Mouse (Mus musculus) lung, adult 2 months (tissue): ENCODE measurements at regions not wholly inside any gene's neighbourhood (a gene's known extent, or its start where the extent isn't known, plus 50 kb on each side); places are given as distances from the start of the nearest gene placed in this dataset.

Experiments used
- DNase-seq: peaks from one replicate; pipeline ENCODE4 v3.0.0; 2022
- H3K4me1 ChIP-seq: fragments of 200-500 bp; 2 replicates; pipeline ENCODE4 v1.6.1; 2011; ENCODE audit warnings: low read length; ENCODE audit not compliant: control insufficient read depth, insufficient read depth
- H3K4me3 ChIP-seq: fragments of 200-500 bp; replicated peaks from 2 replicates; pipeline ENCODE3; 2011; ENCODE audit warnings: low read depth, mild to moderate bottlenecking, control low read depth, low read length; ENCODE audit errors: extremely low read depth
- CTCF ChIP-seq: fragments of 200-500 bp; IDR thresholded peaks from 2 replicates; pipeline ENCODE4 v1.5.1; 2011; ENCODE audit warnings: mild to moderate bottlenecking, low read length, control low read depth; ENCODE audit not compliant: insufficient read depth
- POLR2A ChIP-seq: fragments of 200-500 bp; IDR thresholded peaks from 2 replicates; pipeline ENCODE4 v1.6.1; 2011; ENCODE audit warnings: low read depth, mild to moderate bottlenecking, control low read depth, low read length, borderline replicate concordance; ENCODE audit errors: extremely low read depth
- WGBS: fragments of 180-500 bp; shearing (Covaris S2); methylation state at CpG from one replicate; pipeline ENCODE4 v1.1.7; 2018; 5-methylcytosine and 5-hydroxymethylcytosine counted together

DNA sequence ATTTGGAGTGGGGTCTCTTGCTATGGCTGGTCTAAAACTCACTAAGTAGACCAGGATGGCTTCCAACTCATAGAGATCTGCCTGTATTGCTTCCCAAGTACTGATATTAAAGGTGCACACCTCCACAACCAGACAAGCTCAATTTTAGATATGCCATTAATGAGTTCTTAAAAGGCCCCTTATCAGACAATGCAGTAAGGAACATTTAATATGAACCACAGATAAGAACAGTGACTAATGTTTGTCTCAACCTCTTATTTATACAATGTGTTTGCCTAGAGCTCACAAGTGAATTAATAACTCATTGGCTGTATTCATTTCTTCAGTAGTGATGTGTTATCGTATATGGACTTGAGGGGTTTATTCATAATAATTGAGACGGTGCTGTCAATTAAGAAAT, 234.7 kb downstream of the Gm11361 start:
- DNase-seq: no peak
- Histone ChIP-seq H3K4me3 (no peak overlapping the region), H3K4me1 (peaks cover 2% of the 10 kb centered on the region; the same call in 1 of the 2 replicates)
- TF ChIP-seq CTCF (no peak), POLR2A (no peak)
- WGBS: 57% methylated on average over 2 of the region's 2 CpGs

DNA sequence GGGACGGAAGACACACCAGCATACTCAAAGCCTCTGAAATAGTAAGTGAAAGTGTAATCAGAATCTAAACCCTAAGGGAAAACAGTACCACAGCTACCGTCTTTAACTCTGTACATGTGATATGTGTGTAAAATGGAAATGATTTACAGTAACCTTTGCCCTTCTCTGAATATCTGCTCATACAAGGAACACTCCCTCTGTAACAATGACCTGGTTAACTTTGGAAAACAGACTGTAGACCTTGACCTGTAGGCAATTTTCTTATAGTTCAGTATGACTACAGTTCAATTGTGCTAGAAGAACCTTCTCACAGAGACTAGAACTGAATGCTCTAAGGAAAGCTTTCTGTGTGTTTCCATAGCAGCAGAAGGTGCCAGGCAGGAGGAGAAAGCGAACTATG, 226.4 kb downstream of the Gm11361 start:
- H3K4me3 ChIP-seq: no peak overlapping the region
- no peaks in the 10 kb centered on the region; the same call in 1 of the 2 replicates for H3K4me1 ChIP-seq
- no peak for DNase-seq
- WGBS: 67% methylated on average over 3 of the region's 3 CpGs
- TF ChIP-seq POLR2A: no peak
- no peak for TF ChIP-seq CTCF

DNA sequence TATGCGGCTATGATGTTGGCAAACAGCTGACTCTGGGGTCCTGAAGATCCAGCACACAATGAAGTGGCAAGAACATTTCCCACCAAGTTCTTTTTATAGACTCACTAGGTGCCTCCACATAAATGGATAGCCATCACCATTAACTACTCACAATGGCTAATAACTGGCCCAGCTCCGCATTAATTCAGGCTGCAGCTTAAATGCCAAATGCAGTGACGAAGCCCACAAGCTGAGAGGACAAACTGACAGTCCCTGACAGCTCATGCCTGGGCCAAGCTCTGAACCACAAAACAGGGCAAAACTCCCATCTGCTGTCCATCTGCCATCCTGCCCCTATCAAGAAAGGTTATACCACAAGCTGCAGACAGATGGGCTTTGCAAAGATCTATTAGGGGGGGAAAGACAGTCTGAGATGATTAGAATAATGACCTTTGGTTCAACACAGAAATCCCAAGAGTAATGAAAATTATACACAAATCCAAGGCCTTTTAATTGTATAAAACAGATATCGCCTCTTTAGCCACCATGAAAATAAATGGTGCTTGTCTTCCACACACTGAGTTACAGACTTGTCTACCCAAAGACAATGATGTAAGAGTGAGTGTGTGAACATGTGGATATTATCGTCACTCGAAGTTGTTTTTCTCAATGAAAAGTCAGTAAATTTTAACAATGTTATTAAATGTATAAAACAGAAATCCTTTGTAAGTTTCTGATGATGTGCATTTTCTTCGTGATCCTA, 224.1 kb downstream of the Gm11361 start:
- WGBS: 76% methylated on average over 7 of the region's 7 CpGs
- no peak for DNase-seq

DNA sequence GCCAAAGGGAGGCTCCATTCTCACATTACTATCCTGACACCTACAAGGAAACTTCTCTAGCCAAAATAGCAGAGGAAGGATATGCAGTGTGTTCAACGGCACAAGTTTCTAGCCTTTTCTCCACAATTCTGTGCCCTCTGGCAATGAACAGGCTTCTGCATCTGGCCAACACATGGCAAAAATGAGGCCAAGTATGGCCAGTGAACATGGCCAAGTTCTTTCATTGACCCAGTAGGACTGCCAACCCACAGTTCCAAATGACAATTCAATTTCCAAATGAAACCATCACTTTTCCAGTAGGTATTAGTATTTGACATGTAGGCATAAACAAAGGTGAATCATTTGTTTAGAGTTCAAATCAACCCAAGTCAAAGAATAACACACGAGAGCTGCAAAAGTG, 208.8 kb downstream of the Gm11361 start:
- 72% methylated on average over 2 of the region's 2 CpGs for WGBS
- Histone ChIP-seq H3K4me3 (no peak overlapping the region), H3K4me1 (no peaks in the 10 kb centered on the region)
- DNase-seq: no peak
- no peak for TF ChIP-seq POLR2A

More for the DNA sequence above, 224.1 kb downstream of the Gm11361 start:
- TF ChIP-seq CTCF (no peak), POLR2A (no peak)
- Histone ChIP-seq H3K4me1 (no peaks in the 10 kb centered on the region; the same call in 1 of the 2 replicates), H3K4me3 (no peak overlapping the region)

DNA sequence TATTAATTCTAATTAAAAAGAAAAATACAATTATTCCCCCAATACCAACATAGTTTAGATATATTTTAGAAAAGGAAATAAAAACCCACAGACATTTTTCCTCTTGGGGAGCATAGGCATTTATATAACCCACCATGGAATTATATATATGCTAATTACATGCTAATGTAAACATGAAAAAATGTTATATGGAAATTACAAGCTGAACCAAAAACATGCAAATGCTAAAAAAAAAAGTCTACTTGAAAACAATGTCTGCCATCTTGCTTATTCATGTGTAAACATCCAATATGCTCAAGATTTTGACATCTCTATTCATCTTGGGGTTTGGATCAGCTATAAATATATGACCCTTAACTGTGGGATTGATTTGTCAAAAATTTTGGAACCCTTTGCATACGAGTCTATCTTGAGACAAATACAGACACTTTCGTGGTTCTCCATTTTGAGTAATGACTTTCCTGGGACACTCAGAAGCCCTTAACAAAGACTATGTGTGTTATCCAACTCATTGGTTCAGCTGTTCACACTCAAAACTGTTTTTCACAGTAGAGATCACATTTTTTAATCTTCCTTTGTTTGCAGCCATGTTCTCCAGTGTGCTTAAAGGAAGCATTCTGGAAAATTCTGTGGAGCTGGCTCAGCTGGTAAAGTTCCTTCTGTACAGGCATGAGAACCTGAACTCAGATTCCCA, 208.0 kb downstream of the Gm11361 start:
- no peak for TF ChIP-seq CTCF
- 78% methylated on average over 2 of the region's 2 CpGs for WGBS
- no peaks in the 10 kb centered on the region for H3K4me1 ChIP-seq
- no peak for DNase-seq
- H3K4me3 ChIP-seq: no peak overlapping the region

DNA sequence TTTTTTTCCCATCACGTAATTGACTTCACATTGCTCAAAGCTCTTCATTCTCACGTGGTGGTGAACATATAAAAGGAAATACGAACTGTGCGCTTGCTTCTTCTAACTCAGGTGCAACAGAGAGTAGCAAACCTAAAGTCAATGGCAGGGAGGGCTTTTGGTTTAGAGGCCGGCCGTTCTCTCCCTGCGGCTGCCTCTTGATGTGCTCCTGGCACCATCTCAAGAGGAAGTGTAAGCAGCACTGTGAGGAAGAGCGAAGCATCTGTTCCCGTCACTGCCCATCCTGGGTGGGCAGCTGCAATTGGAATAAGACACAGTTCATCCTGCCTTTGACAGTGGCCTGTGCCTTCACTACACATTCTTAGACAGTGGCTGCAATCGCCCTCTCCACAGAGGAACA, 204.0 kb downstream of the Gm11361 start:
- Histone ChIP-seq H3K4me1 (no peaks in the 10 kb centered on the region), H3K4me3 (no peak overlapping the region)
- TF ChIP-seq CTCF: no peak
- TF ChIP-seq POLR2A: no peak
- WGBS: 62% methylated on average over 10 of the region's 10 CpGs
- DNase-seq: no peak

DNA sequence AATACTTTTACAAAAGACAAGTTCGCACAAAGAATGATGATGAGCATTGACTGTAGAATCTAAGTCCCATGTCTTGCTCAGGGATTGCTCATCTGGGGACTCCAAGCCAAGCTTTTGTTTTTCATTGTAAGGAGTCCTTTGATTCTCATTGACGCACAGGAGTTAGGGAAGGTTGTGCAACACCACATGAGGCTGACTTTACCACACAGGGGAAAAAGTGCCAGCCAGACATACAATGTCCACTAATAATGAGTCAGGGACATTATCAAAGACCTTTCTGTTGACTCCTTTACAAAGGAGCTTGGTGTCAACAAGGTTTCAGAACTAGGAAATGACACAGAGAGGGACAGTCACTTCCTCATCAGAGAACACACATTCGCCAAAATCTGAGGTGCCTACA, 200.1 kb downstream of the Gm11361 start:
- 80% methylated on average over 3 of the region's 3 CpGs for WGBS
- TF ChIP-seq CTCF (no peak), POLR2A (no peak)
- Histone ChIP-seq H3K4me3 (no peak overlapping the region), H3K4me1 (no peaks in the 10 kb centered on the region)
- no peak for DNase-seq

DNA sequence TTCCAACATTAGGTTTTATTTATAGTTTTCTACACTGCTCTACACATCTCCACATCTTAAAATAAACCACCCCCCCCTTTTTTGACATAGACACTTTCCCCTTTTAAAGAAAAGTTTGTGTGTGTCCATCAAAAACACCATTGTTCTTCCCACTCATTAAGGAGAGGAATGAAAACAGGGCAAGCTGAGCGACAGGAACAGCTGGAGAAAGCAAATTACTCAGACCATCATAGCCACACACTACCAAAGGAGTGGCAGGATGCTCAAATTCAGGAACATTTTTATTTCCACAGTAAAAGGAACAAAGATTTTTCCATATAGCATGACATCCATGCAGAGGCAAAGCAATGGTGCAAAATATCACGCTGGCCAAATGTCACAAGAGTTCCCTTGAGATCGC, 198.6 kb downstream of the Gm11361 start:
- DNase-seq: no peak
- H3K4me3 ChIP-seq: no peak overlapping the region
- TF ChIP-seq POLR2A (no peak), CTCF (no peak)
- no peaks in the 10 kb centered on the region for H3K4me1 ChIP-seq
- WGBS: 84% methylated on average over 3 of the region's 3 CpGs

DNA sequence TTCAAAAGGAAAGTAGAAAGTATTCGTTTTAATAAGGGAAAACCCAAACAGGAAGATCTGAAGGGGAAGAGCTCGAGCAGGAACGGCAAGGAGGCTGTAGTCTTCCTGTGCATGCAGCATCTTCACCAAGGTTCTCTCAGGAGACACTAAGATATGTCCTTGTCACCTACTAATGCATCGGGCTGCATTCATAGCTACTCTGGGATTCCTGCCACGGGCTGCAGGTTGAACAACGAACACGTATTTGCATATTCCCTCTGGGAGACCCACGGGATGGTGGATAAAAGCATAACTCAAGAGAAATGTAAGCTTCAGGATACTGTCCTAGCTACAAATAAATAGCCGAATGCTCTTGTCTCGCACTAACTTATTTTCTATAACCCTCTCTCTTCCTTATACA, 197.7 kb downstream of the Gm11361 start:
- H3K4me1 ChIP-seq: no peaks in the 10 kb centered on the region
- DNase-seq: no peak
- no peak overlapping the region for H3K4me3 ChIP-seq
- TF ChIP-seq CTCF: no peak
- no peak for TF ChIP-seq POLR2A
- 75% methylated on average over 10 of the region's 10 CpGs for WGBS
